Mouse (Mus musculus) lung, postnatal 10 days (tissue): ENCODE data around the gene Ankrd13a.
"Not testable (repeated sequence)": the region's sequence is repeated elsewhere in the genome, so short reads cannot be mapped to it uniquely, and the experiment has no call there.

ENCODE experiments used
- DNase-seq: peaks from one replicate; pipeline ENCODE4 v3.0.0; 2021

Ankrd13a gene

GRCm38 (mm10) chr5:114842155-114842554, 67.7 kb downstream of the Ankrd13a start:
- DNase-seq: not testable (repeated sequence)

- DNase-seq: no peak
Measured at GRCm38 (mm10) chr5:114842674-114843073, 68.2 kb downstream of the Ankrd13a start.

GRCm38 (mm10) chr5:114844371-114844770, 69.9 kb downstream of the Ankrd13a start:
- not testable (repeated sequence) for DNase-seq

- no peak for DNase-seq
Measured at GRCm38 (mm10) chr5:114851565-114852236, 77.2 kb downstream of the Ankrd13a start.

GRCm38 (mm10) chr5:114853364-114853763, 78.9 kb downstream of the Ankrd13a start, which contains the start of gene 4930519G04Rik:
Gene 4930519G04Rik (plus strand): TSS chr5:114853664.
- DNase-seq: not testable (repeated sequence)
